ENCODE assay signal across 15 mouse cellular contexts in the genomic region with DNA sequence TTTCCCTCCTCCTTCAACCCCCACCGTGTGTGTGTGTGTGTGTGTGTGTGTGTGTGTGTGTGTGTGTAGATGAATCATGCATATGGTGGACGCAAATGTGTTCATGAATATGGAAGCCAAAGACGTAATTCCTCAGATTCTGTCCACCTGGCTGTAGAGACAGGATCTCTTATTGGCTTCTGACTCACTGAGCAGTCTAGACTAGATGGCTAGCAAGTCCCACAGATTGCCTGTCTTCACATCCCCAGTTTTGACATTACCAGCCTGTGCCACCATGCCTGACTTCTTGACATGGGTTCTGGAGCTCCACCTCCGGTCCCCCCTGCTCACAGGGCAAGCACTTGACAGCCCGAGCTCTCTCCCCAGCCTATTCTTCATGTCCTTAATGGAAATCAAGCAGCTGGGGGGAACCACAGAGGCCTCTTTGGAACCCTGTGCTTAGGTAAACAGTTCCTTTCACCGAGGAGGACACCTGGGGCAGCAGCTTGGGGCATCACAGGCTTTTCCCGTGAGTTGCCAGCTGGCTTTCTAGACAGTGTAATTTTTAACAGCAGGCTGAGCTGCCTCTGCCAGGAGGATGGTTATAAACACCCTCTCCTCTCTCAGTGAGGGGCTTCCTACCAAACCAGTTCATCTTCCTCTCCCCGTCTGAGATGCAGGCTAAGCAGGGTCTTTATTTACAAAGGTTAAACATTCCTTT.
DNase-seq lines count a peak whose midpoint lies in the region; ATAC-seq lines count a peak whose summit lies in the region.
"Had no signal": no experiment of that assay in that cellular context is flagged by ENCODE, and none has a peak within 500 bp of the region (broad histone marks: within the 10 kb centered on the region; RNA-seq: fewer than 3 reads in every experiment).

No protein-coding gene starts in this region.

- 34% methylated on average over 8 of the region's 8 CpGs for WGBS in forebrain, embryonic 12.5 days
- WGBS in forebrain, embryonic 11.5 days, result 36% methylated on average over 8 of the region's 8 CpGs
- 36% methylated on average over 8 of the region's 8 CpGs for WGBS in midbrain, embryonic 12.5 days
- WGBS in midbrain, embryonic 11.5 days, result 38% methylated on average over 8 of the region's 8 CpGs
- 46% methylated on average over 8 of the region's 8 CpGs for WGBS in limb, embryonic 10.5 days

- no peak overlapping the region for H3K9ac ChIP-seq in forebrain, embryonic 12.5 days
- H3K9ac ChIP-seq in forebrain, embryonic 11.5 days (ENCODE audit: low read length), result no peak overlapping the region
- no peak overlapping the region for H3K9ac ChIP-seq in midbrain, embryonic 12.5 days (replicated peaks)
- H3K9ac ChIP-seq in midbrain, embryonic 11.5 days (ENCODE audit: low read length), result no peak overlapping the region
- H3K9ac ChIP-seq: embryonic facial prominence, embryonic 15.5 days; heart, embryonic 13.5 days; liver, embryonic 14.5 days; neural tube, embryonic 12.5 days had no signal

- H3K4me2 ChIP-seq in forebrain, embryonic 12.5 days, result no peak overlapping the region
- no peak overlapping the region for H3K4me2 ChIP-seq in forebrain, embryonic 11.5 days (ENCODE audit: low read depth, low read length, severe bottlenecking)
- no peak overlapping the region for H3K4me2 ChIP-seq in midbrain, embryonic 12.5 days (replicated peaks)
- no peak overlapping the region for H3K4me2 ChIP-seq in midbrain, embryonic 11.5 days
- H3K4me2 ChIP-seq: embryonic facial prominence, embryonic 15.5 days; heart, embryonic 13.5 days; neural tube, embryonic 12.5 days had no signal

- H3K27me3 ChIP-seq in forebrain, embryonic 12.5 days, result no peaks in the 10 kb centered on the region; the same call in 1 of the 2 replicates
- no peaks in the 10 kb centered on the region for H3K27me3 ChIP-seq in forebrain, embryonic 11.5 days (ENCODE audit: control insufficient read depth, insufficient read depth, low read length)
- H3K27me3 ChIP-seq in midbrain, embryonic 12.5 days, result no peaks in the 10 kb centered on the region
- no peaks in the 10 kb centered on the region for H3K27me3 ChIP-seq in midbrain, embryonic 11.5 days (ENCODE audit: control insufficient read depth, insufficient read depth, low read length)
- H3K27me3 ChIP-seq in limb, embryonic 10.5 days (ENCODE audit: low read depth, poor library complexity, severe bottlenecking), result no peaks in the 10 kb centered on the region
- H3K27me3 ChIP-seq: embryonic facial prominence, embryonic 15.5 days; heart, embryonic 13.5 days; neural tube, embryonic 12.5 days had no signal

- peak overlapping the region; percentile 26; the same call in 1 of the 2 replicates for H3K27ac ChIP-seq in forebrain, embryonic 12.5 days
- no peak overlapping the region for H3K27ac ChIP-seq in forebrain, embryonic 11.5 days (ENCODE audit: low read depth, low read length)
- H3K27ac ChIP-seq in midbrain, embryonic 12.5 days (replicated peaks), result 0 out of 2 replicates have a peak overlapping the region, but pooled peaks have one; percentile 39
- H3K27ac ChIP-seq in midbrain, embryonic 11.5 days (ENCODE audit: low read depth, low read length), result no peak overlapping the region
- H3K27ac ChIP-seq in limb, embryonic 10.5 days, result no peak overlapping the region
- H3K27ac ChIP-seq: embryonic facial prominence, embryonic 15.5 days; gastrocnemius, adult 2 months; heart, embryonic 13.5 days; liver, embryonic 14.5 days; neural tube, embryonic 12.5 days had no signal

- H3K9me3 ChIP-seq in forebrain, embryonic 12.5 days, result no peaks in the 10 kb centered on the region
- H3K9me3 ChIP-seq in forebrain, embryonic 11.5 days (ENCODE audit: control insufficient read depth, low read length), result no peaks in the 10 kb centered on the region
- H3K9me3 ChIP-seq in midbrain, embryonic 12.5 days, result no peaks in the 10 kb centered on the region
- H3K9me3 ChIP-seq in midbrain, embryonic 11.5 days (ENCODE audit: control insufficient read depth, low read length), result no peaks in the 10 kb centered on the region
- H3K9me3 ChIP-seq in limb, embryonic 10.5 days (replicated peaks), result no peaks in the 10 kb centered on the region
- H3K9me3 ChIP-seq: embryonic facial prominence, embryonic 15.5 days; heart, embryonic 13.5 days; neural tube, embryonic 12.5 days had no signal

- H3K4me1 ChIP-seq in forebrain, embryonic 12.5 days, result peaks cover 18% of the 10 kb centered on the region
- H3K4me1 ChIP-seq in forebrain, embryonic 11.5 days (replicated peaks; ENCODE audit: control insufficient read depth, insufficient read depth, low read length), result no peaks in the 10 kb centered on the region
- H3K4me1 ChIP-seq in midbrain, embryonic 12.5 days, result peaks cover 17% of the 10 kb centered on the region
- 0 out of 2 replicates have a peak, but pooled peaks cover 2% of the 10 kb centered on the region for H3K4me1 ChIP-seq in midbrain, embryonic 11.5 days (ENCODE audit: control insufficient read depth, insufficient read depth, low read length)
- peaks cover 9% of the 10 kb centered on the region for H3K4me1 ChIP-seq in limb, embryonic 10.5 days
- H3K4me1 ChIP-seq: embryonic facial prominence, embryonic 15.5 days; heart, embryonic 13.5 days; neural tube, embryonic 12.5 days had no signal

- no peak for DNase-seq in forebrain, embryonic 11.5 days (ENCODE audit: low spot score)
- DNase-seq in midbrain, embryonic 11.5 days (ENCODE audit: low spot score, missing footprints), result no peak
- DNase-seq in cerebellum, postnatal 25 days, result peak; percentile 47 to 58
- peak; percentile 30 for DNase-seq in limb, embryonic 10.5 days (ENCODE audit: low spot score)
- DNase-seq in thymus, postnatal 25 days, result no peak
- DNase-seq: gastrocnemius, adult 2 months; kidney, adult 11 months had no signal

- no peak overlapping the region for H3K4me3 ChIP-seq in forebrain, embryonic 12.5 days (replicated peaks)
- no peak overlapping the region for H3K4me3 ChIP-seq in forebrain, embryonic 11.5 days (ENCODE audit: low read depth, low read length)
- no peak overlapping the region for H3K4me3 ChIP-seq in midbrain, embryonic 12.5 days
- H3K4me3 ChIP-seq in midbrain, embryonic 11.5 days (ENCODE audit: low read depth, low read length), result no peak overlapping the region
- no peak overlapping the region for H3K4me3 ChIP-seq in limb, embryonic 10.5 days
- H3K4me3 ChIP-seq: embryonic facial prominence, embryonic 15.5 days; gastrocnemius, adult 2 months; heart, embryonic 13.5 days; neural tube, embryonic 12.5 days had no signal

- H3K36me3 ChIP-seq in forebrain, embryonic 12.5 days (replicated peaks), result no peaks in the 10 kb centered on the region
- H3K36me3 ChIP-seq in forebrain, embryonic 11.5 days (ENCODE audit: control insufficient read depth, insufficient read depth, low read length), result no peaks in the 10 kb centered on the region
- no peaks in the 10 kb centered on the region for H3K36me3 ChIP-seq in midbrain, embryonic 12.5 days
- H3K36me3 ChIP-seq in midbrain, embryonic 11.5 days (ENCODE audit: control insufficient read depth, insufficient read depth, low read length), result no peaks in the 10 kb centered on the region
- H3K36me3 ChIP-seq in limb, embryonic 10.5 days, result no peaks in the 10 kb centered on the region
- H3K36me3 ChIP-seq: embryonic facial prominence, embryonic 15.5 days; G1E; heart, embryonic 13.5 days; neural tube, embryonic 12.5 days had no signal

- ATAC-seq in forebrain, embryonic 12.5 days (ENCODE audit: low FRiP score), result no peak
- ATAC-seq in forebrain, embryonic 11.5 days (replicated peaks; ENCODE audit: low FRiP score), result no peak
- no peak for ATAC-seq in midbrain, embryonic 12.5 days (ENCODE audit: low FRiP score, low read depth)
- ATAC-seq in midbrain, embryonic 11.5 days (ENCODE audit: low FRiP score), result no peak
- no peak for ATAC-seq in megakaryocyte, adult 5-6 weeks (ENCODE audit: poor library complexity, severe bottlenecking)

Comparison
In these comparisons a context has a peak if more than half of its experiments do, and no peak if none do; other contexts are left out.
1. H3K27ac ChIP-seq: peak in forebrain, embryonic 12.5 days (single experiment) and midbrain, embryonic 12.5 days (single experiment); none in forebrain, embryonic 11.5 days (single experiment), midbrain, embryonic 11.5 days (single experiment) and limb, embryonic 10.5 days (single experiment).
2. DNase-seq: peak in cerebellum, postnatal 25 days (2 of 2) and limb, embryonic 10.5 days (single experiment); none in forebrain, embryonic 11.5 days (single experiment), midbrain, embryonic 11.5 days (single experiment) and thymus, postnatal 25 days (single experiment).